Mouse (Mus musculus) limb, embryonic 11.5 days (tissue): ENCODE results near the gene Fbxw5. TPM values are rescaled to one million over a fixed set of nuclear protein-coding genes. Genes with fewer than 3 reads are reported as not detected.
A peak's percentile ranks its signal among the peaks of the same experiment; 100 is the strongest.

ENCODE experiments used
- ATAC-seq: fragments of 200-750 bp; cut with Nextera tagmentation; 2 replicates; pipeline ENCODE4 v1.8.0; 2017; ENCODE audit warnings: low read depth; ENCODE audit not compliant: insufficient number of reproducible peaks, low FRiP score, low TSS enrichment
- DNase-seq: peaks from one replicate; pipeline ENCODE4 v3.0.0-alpha.2; 2015; ENCODE audit warnings: low spot score
- H3K27ac ChIP-seq: fragments of 300-500 bp; sonication (generic); replicated peaks from 2 replicates; pipeline ENCODE4 v1.5.1; 2014; ENCODE audit warnings: low read depth, mild to moderate bottlenecking, low read length
- H3K27me3 ChIP-seq: fragments of 300-500 bp; sonication (generic); 2 replicates; pipeline ENCODE4 v1.6.1; 2014; ENCODE audit warnings: mild to moderate bottlenecking, low read length, mixed read lengths; ENCODE audit not compliant: control insufficient read depth, insufficient read depth
- H3K36me3 ChIP-seq: fragments of 300-500 bp; sonication (generic); 2 replicates; pipeline ENCODE4 v1.6.1; 2014; ENCODE audit warnings: mild to moderate bottlenecking, low read length, moderate library complexity, mixed read lengths; ENCODE audit not compliant: control insufficient read depth, insufficient read depth
- H3K4me1 ChIP-seq: fragments of 300-500 bp; sonication (generic); 2 replicates; pipeline ENCODE4 v1.6.1; 2014; ENCODE audit warnings: low read length, mixed read lengths; ENCODE audit not compliant: control insufficient read depth, insufficient read depth
- H3K4me2 ChIP-seq: fragments of 300-500 bp; sonication (generic); 2 replicates; pipeline ENCODE4 v1.6.1; 2014; ENCODE audit warnings: low read depth, mild to moderate bottlenecking, moderate library complexity; ENCODE audit not compliant: severe bottlenecking
- H3K4me3 ChIP-seq: fragments of 300-500 bp; sonication (generic); 2 replicates; pipeline ENCODE4 v1.5.1; 2014; ENCODE audit warnings: low read depth, low read length
- H3K9ac ChIP-seq: fragments of 300-500 bp; sonication (generic); 2 replicates; pipeline ENCODE4 v1.6.1; 2014; ENCODE audit warnings: mild to moderate bottlenecking, low read length
- H3K9me3 ChIP-seq: fragments of 300-500 bp; sonication (generic); 2 replicates; pipeline ENCODE4 v1.6.1; 2016; ENCODE audit warnings: low read length; ENCODE audit not compliant: control insufficient read depth
- WGBS: fragments of 180-500 bp; shearing (Covaris S2); extraction: QIAGEN DNeasy Blood & Tissue Kit; methylation state at CpG from one replicate; pipeline ENCODE4 v1.1.7; 2014; 5-methylcytosine and 5-hydroxymethylcytosine counted together
- polyA plus RNA-seq: library from polyadenylated mRNA; unstranded; fragments of >200 nt; fragmentation: Nextera tagmentation; extraction: Ambion mirVana; gene quantifications from 2 replicates; pipeline ENCODE4 v1.2.1, GENCODE M21; 2014

The Fbxw5 gene
- 68.0 and 72.3 TPM in 2 replicates for polyA plus RNA-seq

DNA sequence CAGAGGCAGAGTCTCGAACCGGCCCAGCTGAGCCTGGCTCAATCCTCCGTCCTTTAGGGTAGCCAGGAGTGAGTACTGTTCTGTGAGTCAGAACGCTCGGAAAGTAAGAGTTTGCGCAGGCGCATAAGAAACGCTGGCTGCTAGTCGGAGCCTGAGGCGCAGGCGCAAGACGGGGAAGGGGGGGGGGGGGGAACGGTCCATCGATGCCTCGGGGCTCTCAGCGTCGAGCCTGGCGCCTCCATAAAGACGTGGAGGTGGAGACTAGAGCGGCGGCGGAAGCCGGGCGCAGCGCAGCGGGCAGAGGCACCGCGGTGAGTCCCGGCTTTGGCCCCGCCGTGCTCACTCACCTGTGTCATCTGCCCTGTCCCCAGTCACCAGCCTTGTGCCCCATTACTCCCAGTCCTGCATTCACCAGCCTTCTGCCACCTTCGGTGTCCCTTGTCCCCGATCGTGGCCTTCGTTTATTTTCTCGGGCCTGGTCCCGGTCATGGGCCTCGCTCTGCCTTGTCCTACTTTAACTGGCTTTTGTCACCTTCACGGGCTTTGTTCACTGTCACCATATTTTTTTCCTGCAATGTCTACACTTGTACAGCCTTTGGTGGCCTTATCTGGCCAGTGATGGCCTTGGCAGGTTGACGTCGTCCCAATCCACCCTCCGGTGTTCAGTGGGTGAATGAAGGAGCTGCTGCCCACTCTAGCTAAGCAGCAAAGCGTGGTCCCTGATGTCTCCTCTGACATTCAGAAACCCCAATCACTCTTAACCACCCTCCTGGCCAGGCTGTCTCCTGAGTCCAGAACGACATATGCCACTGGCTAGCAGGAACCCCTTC, at the start of gene Fbxw5:
Fbxw5 (plus strand) TSS at position 175 of the 830 bp plus-strand sequence.
- Histone ChIP-seq H3K36me3 (peaks cover 9% of the 10 kb centered on the region; the same call in 1 of the 2 replicates), H3K9me3 (no peaks in the 10 kb centered on the region), H3K27me3 (no peaks in the 10 kb centered on the region), H3K4me3 (peak within 1 kb of the TSS; percentile 62), H3K4me1 (peaks cover 7% of the 10 kb centered on the region), H3K9ac (peak within 1 kb of the TSS; percentile 76), H3K4me2 (peak within 1 kb of the TSS; percentile 93), H3K27ac (no peak within 1 kb of the TSS)
- WGBS = 1% methylated on average over 38 of the region's 44 CpGs
- ATAC-seq = peak; percentile 81
- peak; percentile 91 for DNase-seq

DNA sequence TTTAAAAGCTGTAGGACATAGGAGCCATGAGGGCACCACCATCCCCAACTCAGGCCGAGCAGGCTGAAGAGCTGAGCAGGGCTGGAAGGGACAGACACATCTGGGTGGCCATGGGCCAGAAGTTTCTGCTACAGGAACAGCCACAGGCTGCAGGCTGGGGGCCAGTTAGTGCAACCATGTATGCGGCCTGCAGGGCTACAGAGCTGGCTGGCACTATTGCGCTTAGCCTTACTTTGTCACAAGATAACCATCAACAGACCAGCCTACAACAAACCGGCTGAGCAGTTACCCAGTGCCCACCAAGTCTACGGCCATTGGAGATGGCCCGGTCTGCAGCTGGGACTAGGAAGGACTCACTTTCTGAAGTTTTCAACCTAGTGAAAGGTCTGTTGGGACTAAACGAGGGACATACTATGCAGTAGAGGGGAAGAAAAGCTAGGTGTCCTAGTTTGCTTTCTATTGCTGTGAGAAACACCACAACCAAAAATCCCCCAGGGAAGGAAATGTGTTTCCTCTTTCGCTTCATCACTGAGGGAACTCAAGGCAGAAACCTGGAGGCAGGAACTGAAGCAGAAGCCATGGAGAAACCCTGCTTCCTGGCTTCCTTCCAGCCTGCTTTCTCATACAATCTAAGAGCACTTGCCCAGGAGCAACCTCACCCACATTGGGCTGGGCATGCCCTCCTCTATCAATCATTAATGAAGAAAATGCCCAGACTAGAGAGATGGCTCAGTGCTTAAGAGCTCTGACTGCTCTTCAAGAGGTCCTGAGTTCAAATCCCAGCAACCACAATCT, 49.5 kb upstream of the Fbxw5 start:
- WGBS = 87% methylated on average over 8 of the region's 8 CpGs
- H3K36me3 ChIP-seq = no peaks in the 10 kb centered on the region
- H3K4me3 ChIP-seq = no peak overlapping the region
- no peak overlapping the region for H3K27ac ChIP-seq
- no peaks in the 10 kb centered on the region for H3K9me3 ChIP-seq
- H3K4me1 ChIP-seq = no peaks in the 10 kb centered on the region
- no peak overlapping the region for H3K4me2 ChIP-seq
- ATAC-seq (no peak), DNase-seq (no peak)
- no peaks in the 10 kb centered on the region for H3K27me3 ChIP-seq
- H3K9ac ChIP-seq = no peak overlapping the region

DNA sequence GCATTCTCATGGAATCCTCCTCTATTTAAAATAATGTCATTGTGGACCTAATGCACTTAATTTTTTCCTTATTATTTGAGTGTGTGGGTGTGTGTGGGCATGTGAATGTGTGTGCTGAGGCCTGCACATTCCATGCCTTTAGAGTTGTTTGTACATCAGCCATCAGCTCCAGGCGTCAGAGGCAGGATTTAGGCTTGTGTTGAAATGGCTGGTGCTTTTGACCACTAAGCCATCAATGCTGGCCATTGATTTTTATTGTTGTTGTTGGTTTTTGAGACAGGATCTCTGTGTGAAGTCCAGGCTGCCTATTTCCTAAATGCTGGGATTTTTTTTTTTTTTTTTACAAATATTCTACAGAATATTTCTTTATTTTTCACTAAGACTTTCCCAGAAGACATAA, 47.6 kb upstream of the Fbxw5 start:
- Histone ChIP-seq H3K4me3 (no peak overlapping the region), H3K9ac (no peak overlapping the region), H3K27me3 (no peaks in the 10 kb centered on the region), H3K27ac (no peak overlapping the region), H3K36me3 (no peaks in the 10 kb centered on the region), H3K9me3 (no peaks in the 10 kb centered on the region), H3K4me2 (no peak overlapping the region), H3K4me1 (no peaks in the 10 kb centered on the region)
- ATAC-seq = no peak
- no peak for DNase-seq
- 59% methylated on average over 1 of the region's 1 CpGs for whole genome bisulfite sequencing

DNA sequence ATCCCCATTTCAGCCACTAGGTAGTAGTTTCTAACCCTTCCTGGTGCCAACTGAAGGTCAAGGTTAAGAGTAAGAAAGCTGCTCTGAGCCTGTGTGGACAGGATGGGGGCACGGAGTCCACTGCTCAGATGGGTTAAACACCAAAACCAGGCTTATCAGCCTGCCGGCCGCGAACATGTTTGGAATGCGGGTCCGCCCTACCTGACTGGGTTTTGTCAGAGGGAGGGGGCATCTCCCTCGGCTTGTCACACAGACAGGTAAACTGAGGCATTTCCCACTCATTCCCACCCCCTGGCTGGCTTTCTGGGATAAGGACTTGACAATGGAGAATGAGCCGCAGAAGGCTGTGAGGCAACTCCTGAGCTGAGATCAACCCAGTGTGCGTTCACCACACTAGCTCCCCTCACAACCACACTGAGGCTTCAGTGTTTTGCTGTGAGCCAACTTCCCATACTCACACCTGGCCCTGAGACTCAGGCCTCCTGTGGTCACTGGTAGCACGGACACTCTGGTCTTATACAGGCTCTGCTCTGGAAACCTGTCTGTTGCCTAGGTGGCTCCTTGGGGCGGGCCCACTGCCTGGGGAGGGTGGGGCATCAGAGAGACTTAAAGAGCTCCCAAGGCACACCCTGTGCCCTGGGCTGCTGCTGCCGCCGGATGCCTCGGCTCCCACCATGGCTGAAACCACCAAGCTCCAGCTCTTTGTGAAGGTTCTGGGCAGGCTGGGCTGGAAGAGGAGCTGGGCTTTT, 44.2 kb upstream of the Fbxw5 start, which contains the start of gene Clic3:
Clic3 (plus strand) TSS at position 634 of the 749 bp plus-strand sequence.
- no peak for ATAC-seq
- Histone ChIP-seq H3K27me3 (no peaks in the 10 kb centered on the region), H3K4me1 (peaks cover 4% of the 10 kb centered on the region), H3K4me2 (no peak within 1 kb of the TSS), H3K9me3 (no peaks in the 10 kb centered on the region), H3K36me3 (no peaks in the 10 kb centered on the region; the same call in 1 of the 2 replicates), H3K9ac (no peak within 1 kb of the TSS), H3K4me3 (no peak within 1 kb of the TSS), H3K27ac (no peak within 1 kb of the TSS)
- no peak for DNase-seq
- 57% methylated on average over 14 of the region's 14 CpGs for WGBS

DNA sequence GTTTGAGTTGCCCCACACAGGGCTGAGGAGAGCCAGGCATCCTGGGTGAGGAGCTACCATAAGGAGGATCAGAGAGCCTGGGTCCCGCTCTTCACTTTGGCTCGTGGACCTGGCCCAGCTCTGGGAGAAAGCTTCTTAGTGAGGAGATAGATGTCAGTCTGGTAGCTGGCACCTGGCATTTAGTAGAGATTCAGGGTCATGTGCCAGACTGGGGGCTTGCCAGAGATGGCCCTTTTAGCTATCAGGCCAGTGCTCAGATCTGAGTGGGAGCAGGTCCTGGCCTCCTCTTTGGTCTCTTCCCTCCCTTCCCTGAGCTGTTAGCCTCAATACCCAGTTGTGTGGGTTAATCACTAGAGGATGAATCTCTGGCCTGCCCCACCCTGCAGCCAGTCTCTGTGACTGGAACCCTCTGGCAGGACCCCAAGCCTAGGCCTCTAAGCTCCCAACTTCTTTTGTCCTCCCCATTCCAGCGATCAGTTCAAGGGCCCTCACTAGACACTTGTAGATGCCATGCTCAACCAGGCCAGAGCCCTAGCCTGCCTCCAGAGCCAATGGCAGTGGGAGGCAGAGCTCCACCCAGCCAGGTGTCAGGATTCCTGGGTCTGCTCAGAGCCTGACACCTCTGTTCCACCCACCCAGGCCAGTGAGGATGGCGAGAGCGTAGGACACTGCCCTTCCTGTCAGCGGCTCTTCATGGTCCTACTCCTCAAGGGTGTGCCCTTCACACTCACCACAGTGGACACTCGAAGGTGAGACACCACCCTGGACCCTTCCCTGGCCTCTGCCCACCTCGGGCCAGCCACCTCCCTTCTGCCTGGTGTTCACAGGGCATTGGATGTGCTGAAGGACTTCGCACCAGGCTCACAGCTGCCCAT, 43.3 kb upstream of the Fbxw5 start:
- no peak overlapping the region for H3K27ac ChIP-seq
- WGBS = 86% methylated on average over 9 of the region's 9 CpGs
- no peak for ATAC-seq

DNA sequence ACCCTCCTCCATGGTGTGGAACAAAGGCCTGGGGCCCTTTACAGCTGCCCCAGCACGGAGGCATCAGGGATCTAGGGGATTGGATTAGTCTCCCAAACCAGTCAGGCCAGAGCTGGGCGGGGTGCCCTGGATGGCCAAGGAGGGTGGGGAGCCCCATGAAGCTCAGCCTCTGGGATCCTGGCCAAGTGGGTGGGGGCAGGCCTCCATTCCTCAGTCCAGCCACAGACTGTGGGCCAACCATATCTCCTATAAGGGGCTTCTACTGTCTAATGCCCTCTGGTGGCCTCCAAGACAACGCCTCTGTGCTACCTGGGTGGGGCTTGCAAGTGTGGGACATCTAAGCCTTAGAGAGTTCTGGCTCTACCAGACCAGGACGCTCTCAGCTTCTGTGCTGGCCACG, 41.6 kb upstream of the Fbxw5 start:
- Histone ChIP-seq H3K27ac (no peak overlapping the region), H3K9ac (no peak overlapping the region), H3K4me3 (no peak overlapping the region), H3K4me1 (peaks cover 4% of the 10 kb centered on the region), H3K4me2 (no peak overlapping the region), H3K9me3 (no peaks in the 10 kb centered on the region), H3K27me3 (no peaks in the 10 kb centered on the region), H3K36me3 (no peaks in the 10 kb centered on the region; the same call in 1 of the 2 replicates)
- ATAC-seq (no peak), DNase-seq (no peak)
- 74% methylated on average over 5 of the region's 5 CpGs for WGBS

More for the DNA sequence above, 43.3 kb upstream of the Fbxw5 start:
- Histone ChIP-seq H3K27me3 (no peaks in the 10 kb centered on the region), H3K4me2 (no peak overlapping the region), H3K36me3 (no peaks in the 10 kb centered on the region; the same call in 1 of the 2 replicates), H3K4me1 (peaks cover 4% of the 10 kb centered on the region), H3K9ac (no peak overlapping the region), H3K4me3 (no peak overlapping the region), H3K9me3 (no peaks in the 10 kb centered on the region)
- no peak for DNase-seq

DNA sequence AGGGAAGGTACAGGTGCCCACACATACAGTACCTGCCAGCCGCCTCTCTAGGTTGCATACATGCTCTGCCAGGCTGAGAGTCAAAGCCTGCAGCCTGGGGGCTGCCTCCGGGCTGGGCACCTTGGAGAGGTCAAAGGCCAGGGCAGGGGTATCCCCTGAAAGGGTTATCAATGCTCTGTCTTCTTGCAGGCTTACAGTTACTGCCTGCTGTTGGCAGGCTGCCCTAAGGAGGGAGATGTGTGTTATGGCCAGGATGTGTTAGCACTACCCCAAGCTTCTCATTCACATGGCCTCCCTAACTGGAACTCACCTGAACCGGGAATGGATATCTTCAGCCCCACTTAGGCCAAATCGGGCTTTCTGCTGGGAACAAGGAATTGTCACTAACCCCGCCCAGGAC, 40.4 kb upstream of the Fbxw5 start:
- H3K27me3 ChIP-seq = no peaks in the 10 kb centered on the region
- DNase-seq (no peak), ATAC-seq (no peak)
- H3K9me3 ChIP-seq = no peaks in the 10 kb centered on the region
- 40% methylated on average over 5 of the region's 5 CpGs for WGBS
- H3K4me2 ChIP-seq = peak overlapping the region; percentile 90
- H3K27ac ChIP-seq = no peak overlapping the region; the same call in 1 of the 2 replicates
- H3K9ac ChIP-seq = peak overlapping the region; percentile 68
- peaks cover 4% of the 10 kb centered on the region for H3K4me1 ChIP-seq
- H3K4me3 ChIP-seq = peak overlapping the region; percentile 74
- no peaks in the 10 kb centered on the region; the same call in 1 of the 2 replicates for H3K36me3 ChIP-seq
